Mouse (Mus musculus) stomach, embryonic 14.5 days (tissue): ENCODE data around the gene Themis2. TPM values are rescaled to one million over a fixed set of nuclear protein-coding genes. Genes with fewer than 3 reads are reported as not detected.
"Not testable (repeated sequence)": the region's sequence is repeated elsewhere in the genome, so short reads cannot be mapped to it uniquely, and the experiment has no call there.

ENCODE experiments used
- ATAC-seq: fragments of 200-750 bp; cut with Nextera tagmentation; 2 replicates; pipeline ENCODE4 v1.8.0; 2017; ENCODE audit warnings: low read depth, moderate TSS enrichment; ENCODE audit not compliant: insufficient number of reproducible peaks, insufficient read depth, low FRiP score
- H3K27ac ChIP-seq: fragments of 300-500 bp; sonication (generic); 2 replicates; pipeline ENCODE4 v1.5.1; 2014; ENCODE audit warnings: mild to moderate bottlenecking, low read length, moderate library complexity, mixed read lengths
- H3K27me3 ChIP-seq: fragments of 300-500 bp; sonication (generic); 2 replicates; pipeline ENCODE4 v1.6.1; 2014; ENCODE audit warnings: low read length, control low read depth, mixed read lengths; ENCODE audit not compliant: control insufficient read depth, insufficient read depth
- H3K36me3 ChIP-seq: fragments of 300-500 bp; sonication (generic); 2 replicates; pipeline ENCODE4 v1.6.1; 2014; ENCODE audit warnings: mild to moderate bottlenecking, control low read depth, low read length, moderate library complexity, mixed read lengths; ENCODE audit not compliant: control insufficient read depth, insufficient read depth
- H3K4me1 ChIP-seq: fragments of 300-500 bp; sonication (generic); 2 replicates; pipeline ENCODE4 v1.6.1; 2014; ENCODE audit warnings: low read length, control low read depth, mixed read lengths; ENCODE audit not compliant: control insufficient read depth, insufficient read depth
- H3K4me2 ChIP-seq: fragments of 300-500 bp; sonication (generic); replicated peaks from 2 replicates; pipeline ENCODE4 v1.6.1; 2014; ENCODE audit warnings: low read depth, low read length, control low read depth
- H3K4me3 ChIP-seq: fragments of 300-500 bp; sonication (generic); 2 replicates; pipeline ENCODE4 v1.5.1; 2014; ENCODE audit warnings: low read depth, low read length, control low read depth
- H3K9ac ChIP-seq: fragments of 300-500 bp; sonication (generic); replicated peaks from 2 replicates; pipeline ENCODE4 v1.6.1; 2014; ENCODE audit warnings: low read depth, mild to moderate bottlenecking, control low read depth, low read length, moderate library complexity, mixed read lengths
- H3K9me3 ChIP-seq: fragments of 300-500 bp; sonication (generic); 2 replicates; pipeline ENCODE4 v1.6.1; 2016; ENCODE audit warnings: low read depth, low read length, control low read depth; ENCODE audit not compliant: control insufficient read depth
- WGBS: fragments of 180-500 bp; shearing (Covaris S2); extraction: QIAGEN DNeasy Blood & Tissue Kit; methylation state at CpG from one replicate; pipeline ENCODE4 v1.1.7; 2014; 5-methylcytosine and 5-hydroxymethylcytosine counted together
- polyA plus RNA-seq: library from polyadenylated mRNA; unstranded; fragments of >200 nt; fragmentation: Nextera tagmentation; extraction: Ambion mirVana; gene quantifications from 2 replicates; pipeline ENCODE4 v1.2.1, GENCODE M21; 2014

The Themis2 gene
- polyA plus RNA-seq, 1 experiment from 2014 or later = 1.1 TPM

DNA sequence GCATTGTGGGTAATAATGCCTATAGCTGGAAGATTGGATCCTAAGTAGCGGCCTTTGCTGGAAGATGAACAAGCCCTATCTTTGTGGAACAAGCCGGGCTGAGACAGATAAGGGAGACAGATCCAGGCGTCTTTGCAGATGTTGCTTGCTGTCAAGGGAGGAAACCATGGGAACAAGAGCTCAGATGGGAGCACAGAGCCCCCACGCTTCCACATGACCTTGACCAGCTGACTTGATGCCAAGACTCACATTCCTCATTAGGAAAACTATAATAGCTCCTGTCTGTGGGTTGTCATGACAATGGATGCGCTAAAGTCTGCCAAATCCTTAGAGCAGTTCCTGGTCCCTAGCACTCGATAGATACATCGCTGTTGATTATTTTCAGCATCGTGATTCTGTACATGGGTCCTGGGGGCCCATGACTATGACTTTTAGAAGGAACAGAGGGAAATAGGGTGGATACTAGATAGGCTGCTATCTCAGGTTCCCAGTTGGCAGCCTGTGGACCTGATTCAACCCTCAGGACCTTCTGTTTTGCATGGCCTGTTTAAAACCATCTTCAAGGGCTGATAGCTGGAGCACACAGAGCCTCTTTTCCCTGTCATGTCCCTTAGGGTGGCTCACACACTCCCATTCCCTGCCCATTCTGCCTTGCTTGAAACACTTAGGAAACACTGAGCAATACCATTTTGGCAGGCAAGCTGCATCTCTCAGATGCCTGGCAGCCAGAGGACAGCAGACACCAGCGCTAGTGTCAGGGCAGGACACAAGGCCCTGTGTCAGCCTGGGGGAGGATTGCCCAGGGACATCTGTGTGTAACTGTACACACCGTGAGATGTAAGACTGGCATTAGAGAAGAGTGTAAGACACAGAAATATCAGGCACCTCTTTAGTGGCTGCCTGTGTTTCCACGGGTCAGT lies 51.9 kb downstream of the Themis2 start:
- no peak overlapping the region for H3K9ac ChIP-seq
- H3K4me3 ChIP-seq = no peak overlapping the region
- H3K27ac ChIP-seq = no peak overlapping the region
- no peak overlapping the region for H3K4me2 ChIP-seq
- H3K9me3 ChIP-seq = no peaks in the 10 kb centered on the region
- no peaks in the 10 kb centered on the region for H3K4me1 ChIP-seq
- no peaks in the 10 kb centered on the region for H3K27me3 ChIP-seq
- ATAC-seq = no peak
- H3K36me3 ChIP-seq = no peaks in the 10 kb centered on the region
- 78% methylated on average over 11 of the region's 11 CpGs for WGBS

DNA sequence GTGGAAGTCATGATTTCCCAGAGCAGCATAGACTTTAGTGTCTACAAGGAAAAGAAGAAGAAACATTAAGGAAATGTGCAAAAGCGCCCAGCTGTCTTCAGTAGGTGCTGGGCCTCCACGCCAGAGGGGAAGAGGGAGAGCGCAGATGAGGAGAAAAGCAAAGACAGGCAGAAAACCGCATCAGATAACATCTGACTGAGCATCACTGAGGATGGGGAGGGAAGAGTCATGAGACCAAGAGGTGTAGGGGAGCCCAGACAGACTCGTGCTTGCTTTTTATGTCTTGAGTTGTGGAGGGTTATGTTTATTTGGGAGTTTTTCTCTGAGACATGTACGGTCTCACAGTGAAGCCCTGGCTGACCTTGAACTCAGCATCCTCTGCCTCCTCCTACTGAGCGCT lies 54.7 kb downstream of the Themis2 start:
- H3K4me3 ChIP-seq = no peak overlapping the region
- no peak overlapping the region for H3K27ac ChIP-seq
- no peak overlapping the region for H3K9ac ChIP-seq
- no peaks in the 10 kb centered on the region for H3K36me3 ChIP-seq
- H3K9me3 ChIP-seq = no peaks in the 10 kb centered on the region
- WGBS = 94% methylated on average over 7 of the region's 7 CpGs
- ATAC-seq = no peak
- H3K27me3 ChIP-seq = no peaks in the 10 kb centered on the region
- no peak overlapping the region for H3K4me2 ChIP-seq
- no peaks in the 10 kb centered on the region for H3K4me1 ChIP-seq

DNA sequence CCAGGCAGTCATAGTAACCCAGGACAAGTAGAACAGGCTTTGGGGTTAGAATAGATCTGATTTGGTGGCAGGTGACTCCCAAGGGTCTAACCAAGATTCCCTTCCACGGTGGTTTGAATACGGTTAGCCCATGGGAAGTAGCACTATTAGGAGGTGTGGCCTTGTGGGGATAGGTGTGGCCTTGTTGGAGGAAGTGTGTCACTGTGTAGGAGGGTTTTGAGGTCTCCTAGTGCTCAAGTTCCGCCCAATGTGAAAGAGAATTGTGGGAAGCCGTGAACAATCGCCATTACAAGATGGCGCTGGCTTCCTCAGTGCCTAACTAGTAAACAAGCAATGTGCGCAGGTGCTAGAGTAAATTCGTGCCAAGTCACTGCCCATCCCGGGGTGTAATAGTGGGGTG lies 59.0 kb downstream of the Themis2 start:
- ATAC-seq, H3K9ac ChIP-seq, H3K27me3 ChIP-seq, H3K4me2 ChIP-seq, H3K9me3 ChIP-seq, H3K36me3 ChIP-seq, H3K4me1 ChIP-seq, H3K27ac ChIP-seq, H3K4me3 ChIP-seq: not testable (repeated sequence)
- 86% methylated on average over 9 of the region's 9 CpGs for WGBS

DNA sequence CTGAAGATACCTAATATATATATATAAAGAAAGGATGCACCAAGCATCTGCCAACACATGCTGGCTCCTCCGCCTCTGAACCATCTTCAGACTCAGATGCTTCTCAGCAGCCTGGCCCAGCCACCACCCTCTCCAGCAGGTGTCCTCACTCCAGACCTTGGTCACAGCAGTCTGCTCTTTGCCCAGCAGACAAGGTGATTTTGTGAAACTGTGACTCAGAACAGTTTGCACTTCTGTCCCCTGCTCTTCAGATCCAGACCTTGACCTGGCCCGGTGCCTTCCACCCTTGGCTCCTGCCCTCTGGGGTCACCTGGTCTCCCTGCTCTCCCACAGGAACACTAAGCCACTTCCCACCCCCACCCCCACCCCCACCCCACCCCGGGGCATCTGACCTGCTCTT lies 60.3 kb downstream of the Themis2 start:
- H3K4me3 ChIP-seq = no peak overlapping the region
- no peak overlapping the region for H3K27ac ChIP-seq
- no peaks in the 10 kb centered on the region for H3K27me3 ChIP-seq
- WGBS = 61% methylated on average over 3 of the region's 3 CpGs
- no peak overlapping the region for H3K4me2 ChIP-seq
- ATAC-seq = no peak
- H3K9ac ChIP-seq = no peak overlapping the region
- H3K9me3 ChIP-seq = no peaks in the 10 kb centered on the region
- no peaks in the 10 kb centered on the region for H3K4me1 ChIP-seq
- H3K36me3 ChIP-seq = no peaks in the 10 kb centered on the region

DNA sequence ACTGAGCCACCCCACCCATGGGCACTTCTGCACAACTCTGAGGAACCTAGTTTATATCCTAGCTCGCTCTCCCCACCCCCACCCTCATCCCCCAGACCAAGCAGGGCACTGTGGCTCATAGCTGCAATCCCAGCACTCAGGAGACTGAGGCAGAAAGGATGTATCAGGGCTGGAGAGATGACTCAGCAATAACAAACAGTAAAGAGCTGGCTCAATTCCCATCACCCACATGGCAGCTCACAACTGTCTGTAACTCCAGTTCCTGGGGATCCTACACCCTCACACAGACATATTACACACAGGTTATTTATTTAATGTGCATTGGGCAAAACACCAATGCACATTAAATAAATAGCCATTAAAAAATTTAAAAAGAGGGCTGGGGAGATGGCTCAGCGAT lies 60.8 kb downstream of the Themis2 start:
- Histone ChIP-seq H3K4me1 (no peaks in the 10 kb centered on the region), H3K27me3 (no peaks in the 10 kb centered on the region), H3K9ac (no peak overlapping the region), H3K4me3 (no peak overlapping the region), H3K4me2 (no peak overlapping the region), H3K27ac (no peak overlapping the region), H3K9me3 (no peaks in the 10 kb centered on the region), H3K36me3 (no peaks in the 10 kb centered on the region)
- 79% methylated on average over 2 of the region's 2 CpGs for WGBS
- no peak for ATAC-seq

DNA sequence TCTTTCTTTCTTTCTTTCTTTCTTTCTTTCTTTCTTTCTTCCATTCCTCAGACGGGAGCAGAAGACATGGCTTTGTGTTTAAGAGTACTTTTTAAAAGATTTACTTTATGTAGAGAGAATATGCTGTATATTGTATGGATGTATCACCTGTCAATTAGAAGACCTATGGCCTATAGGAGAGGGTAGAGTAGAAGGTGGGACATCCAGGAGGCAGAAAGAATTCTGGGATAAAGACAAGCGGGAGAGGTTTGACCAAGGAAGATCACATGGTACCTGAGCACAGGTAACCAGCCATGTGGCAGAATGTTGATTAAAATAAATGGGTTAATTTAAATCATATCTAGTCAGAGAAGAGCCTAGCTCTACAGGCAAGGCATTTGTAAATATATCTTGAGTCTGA lies 61.4 kb downstream of the Themis2 start:
- 90% methylated on average over 2 of the region's 2 CpGs for WGBS
- Histone ChIP-seq H3K9me3 (no peaks in the 10 kb centered on the region), H3K36me3 (no peaks in the 10 kb centered on the region), H3K4me1 (no peaks in the 10 kb centered on the region), H3K9ac (no peak overlapping the region), H3K4me2 (no peak overlapping the region), H3K27me3 (no peaks in the 10 kb centered on the region), H3K4me3 (no peak overlapping the region), H3K27ac (no peak overlapping the region)
- no peak for ATAC-seq

DNA sequence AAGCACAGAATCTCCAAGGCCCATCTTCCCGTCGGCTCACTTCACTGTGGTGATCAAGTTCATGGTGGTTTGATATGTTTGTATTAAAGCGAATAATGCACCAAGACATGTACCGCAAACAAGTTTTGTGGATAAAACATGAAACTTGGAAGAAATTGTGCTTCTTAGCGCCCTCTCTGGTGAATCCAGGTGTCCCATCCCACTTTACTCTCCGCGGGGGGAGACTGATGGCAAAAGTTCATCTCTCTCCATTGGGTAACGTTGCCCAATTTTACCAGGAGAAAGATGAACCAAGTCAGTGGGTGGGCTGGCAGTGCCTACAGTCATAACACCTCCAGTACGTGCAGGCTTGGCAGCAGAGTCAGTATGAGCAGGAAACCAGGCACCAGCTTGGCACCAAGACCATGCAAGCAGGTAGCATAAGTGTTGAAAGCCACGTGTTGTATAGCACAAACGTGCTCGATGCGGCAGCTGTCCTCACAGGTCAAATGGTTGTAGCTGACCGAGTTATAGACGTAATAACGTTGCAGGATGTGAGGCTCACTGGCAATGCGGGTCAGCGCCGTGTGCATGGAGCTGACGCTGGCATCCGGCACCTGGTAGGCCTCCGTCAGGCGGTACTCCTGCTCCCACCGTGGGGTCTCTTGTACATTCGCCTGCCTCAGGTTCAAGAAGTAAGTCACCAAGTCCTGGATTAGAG lies 63.0 kb downstream of the Themis2 start:
- WGBS = 92% methylated on average over 25 of the region's 25 CpGs
- Histone ChIP-seq H3K4me2 (no peak overlapping the region; the same call in 1 of the 2 replicates), H3K36me3 (no peaks in the 10 kb centered on the region), H3K27me3 (no peaks in the 10 kb centered on the region), H3K27ac (no peak overlapping the region), H3K4me3 (no peak overlapping the region), H3K4me1 (no peaks in the 10 kb centered on the region), H3K9ac (no peak overlapping the region), H3K9me3 (no peaks in the 10 kb centered on the region)
- no peak for ATAC-seq

DNA sequence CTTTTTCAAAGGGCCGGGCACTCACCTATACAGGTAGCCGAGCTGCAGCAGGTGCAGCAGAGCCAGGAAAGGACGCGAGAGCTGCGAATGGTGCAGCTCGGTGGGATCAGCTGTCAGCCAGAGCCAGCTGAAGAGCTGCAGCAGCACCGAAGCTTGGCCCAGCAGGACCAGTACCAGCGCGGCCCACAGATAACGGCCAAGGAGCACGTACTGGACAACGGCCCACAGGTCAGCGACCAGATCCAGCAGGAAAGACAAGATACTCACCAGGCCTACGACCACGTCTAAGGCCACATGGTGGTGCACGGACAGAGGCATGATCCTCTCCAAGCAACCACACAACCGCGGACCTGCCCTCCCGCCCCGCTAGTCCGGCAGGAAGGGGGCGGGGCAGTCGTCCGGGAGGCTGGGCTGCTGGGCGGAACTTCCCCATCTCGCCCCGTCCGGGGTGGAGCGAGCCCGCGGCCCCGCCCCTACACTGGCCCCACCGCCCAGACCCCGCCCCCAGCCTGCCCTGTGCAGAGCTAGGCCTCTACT lies 64.0 kb downstream of the Themis2 start, which contains the start of gene Xkr8:
Gene Xkr8, minus strand, starts transcription at position 399 of the 537 bp plus-strand sequence.
- peak within 1 kb of the TSS; percentile 52 for H3K4me3 ChIP-seq
- H3K27me3 ChIP-seq = no peaks in the 10 kb centered on the region
- no peak within 1 kb of the TSS for H3K27ac ChIP-seq
- H3K4me2 ChIP-seq = peak within 1 kb of the TSS; percentile 94
- ATAC-seq = peak; percentile 93
- no peaks in the 10 kb centered on the region for H3K9me3 ChIP-seq
- no peaks in the 10 kb centered on the region for H3K36me3 ChIP-seq
- no peaks in the 10 kb centered on the region for H3K4me1 ChIP-seq
- H3K9ac ChIP-seq = peak within 1 kb of the TSS; percentile 52
- WGBS = 2% methylated on average over 33 of the region's 34 CpGs
